Mouse (Mus musculus) kidney, postnatal 0 days (tissue): ENCODE measurements around the gene Tnip1. TPM values are rescaled to one million over a fixed set of nuclear protein-coding genes. Genes with fewer than 3 reads are reported as not detected.
A peak's percentile ranks its signal among the peaks of the same experiment; 100 is the strongest.

Experiments used
- ATAC-seq: fragments of 200-750 bp; cut with Nextera tagmentation; replicated peaks from 2 replicates; pipeline ENCODE4 v1.8.0; 2017; ENCODE audit warnings: low read depth, moderate number of reproducible peaks, moderate TSS enrichment, moderate library complexity; ENCODE audit not compliant: low FRiP score
- DNase-seq: peaks from one replicate; pipeline ENCODE4 v3.0.0-alpha.2; 2016; ENCODE audit warnings: low spot score
- H3K27ac ChIP-seq: fragments of 300-500 bp; sonication (generic); 2 replicates; pipeline ENCODE4 v1.5.1; 2014; ENCODE audit warnings: mild to moderate bottlenecking
- H3K27me3 ChIP-seq: fragments of 300-500 bp; sonication (generic); 2 replicates; pipeline ENCODE4 v1.6.1; 2014; ENCODE audit warnings: low read length, mixed read lengths; ENCODE audit not compliant: insufficient read depth
- H3K36me3 ChIP-seq: fragments of 300-500 bp; sonication (generic); 2 replicates; pipeline ENCODE4 v1.6.1; 2014; ENCODE audit warnings: low read length, mixed read lengths; ENCODE audit not compliant: insufficient read depth
- H3K4me1 ChIP-seq: fragments of 300-500 bp; sonication (generic); replicated peaks from 2 replicates; pipeline ENCODE4 v1.6.1; 2014; ENCODE audit warnings: antibody characterized with exemption, low read length, mixed read lengths; ENCODE audit not compliant: insufficient read depth
- H3K4me2 ChIP-seq: fragments of 300-500 bp; sonication (generic); 2 replicates; pipeline ENCODE4 v1.6.1; 2014; ENCODE audit warnings: mild to moderate bottlenecking, low read length, moderate library complexity, mixed read lengths
- H3K4me3 ChIP-seq: fragments of 300-500 bp; sonication (generic); replicated peaks from 2 replicates; pipeline ENCODE4 v1.5.1; 2014; ENCODE audit warnings: low read depth, low read length
- H3K9ac ChIP-seq: fragments of 300-500 bp; sonication (generic); 2 replicates; pipeline ENCODE4 v1.6.1; 2014; ENCODE audit warnings: low read depth, low read length
- H3K9me3 ChIP-seq: fragments of 300-500 bp; sonication (generic); replicated peaks from 2 replicates; pipeline ENCODE4 v1.6.1; 2016; ENCODE audit warnings: low read length, inconsistent platforms, mixed read lengths
- CTCF ChIP-seq: IDR thresholded peaks from 2 replicates; pipeline ENCODE4 v1.5.1; 2016; ENCODE audit warnings: antibody characterized with exemption, low read depth, mild to moderate bottlenecking, moderate library complexity
- WGBS: fragments of 180-500 bp; shearing (Covaris S2); extraction: QIAGEN DNeasy Blood & Tissue Kit; methylation state at CpG from one replicate; pipeline ENCODE4 v1.1.7; 2014; 5-methylcytosine and 5-hydroxymethylcytosine counted together
- polyA plus RNA-seq: library from polyadenylated mRNA; unstranded; fragments of >200 nt; fragmentation: Nextera tagmentation; extraction: Ambion mirVana; gene quantifications from 2 replicates; pipeline ENCODE4 v1.2.1, GENCODE M21; 2015

Tnip1 gene
- polyA plus RNA-seq, 1 experiment from 2014 or later: 17.5 TPM

- Histone ChIP-seq H3K4me1 (no peaks in the 10 kb centered on the region), H3K4me2 (no peak overlapping the region), H3K9me3 (no peaks in the 10 kb centered on the region), H3K4me3 (no peak overlapping the region), H3K9ac (no peak overlapping the region), H3K27me3 (no peaks in the 10 kb centered on the region), H3K36me3 (0 out of 2 replicates have a peak, but pooled peaks cover under 1% of the 10 kb centered on the region), H3K27ac (no peak overlapping the region)
- ATAC-seq (0 out of 2 replicates have a peak, but pooled peaks have one; percentile 59), DNase-seq (peak; percentile 73)
- 46% methylated on average over 8 of the region's 8 CpGs for WGBS
- no peak for TF ChIP-seq CTCF
Measured at GRCm38 (mm10) chr11:54973481-54974212, 10.9 kb upstream of the Tnip1 start.

- Histone ChIP-seq H3K27me3 (no peaks in the 10 kb centered on the region), H3K4me1 (no peaks in the 10 kb centered on the region), H3K36me3 (no peaks in the 10 kb centered on the region), H3K4me2 (no peak overlapping the region), H3K9ac (no peak overlapping the region), H3K27ac (no peak overlapping the region), H3K4me3 (no peak overlapping the region), H3K9me3 (no peaks in the 10 kb centered on the region)
- no peak for TF ChIP-seq CTCF
- ATAC-seq (no peak), DNase-seq (no peak)
- WGBS: 63% methylated on average over 5 of the region's 6 CpGs
Measured at GRCm38 (mm10) chr11:54972789-54973188, 10.1 kb upstream of the Tnip1 start.

DNA sequence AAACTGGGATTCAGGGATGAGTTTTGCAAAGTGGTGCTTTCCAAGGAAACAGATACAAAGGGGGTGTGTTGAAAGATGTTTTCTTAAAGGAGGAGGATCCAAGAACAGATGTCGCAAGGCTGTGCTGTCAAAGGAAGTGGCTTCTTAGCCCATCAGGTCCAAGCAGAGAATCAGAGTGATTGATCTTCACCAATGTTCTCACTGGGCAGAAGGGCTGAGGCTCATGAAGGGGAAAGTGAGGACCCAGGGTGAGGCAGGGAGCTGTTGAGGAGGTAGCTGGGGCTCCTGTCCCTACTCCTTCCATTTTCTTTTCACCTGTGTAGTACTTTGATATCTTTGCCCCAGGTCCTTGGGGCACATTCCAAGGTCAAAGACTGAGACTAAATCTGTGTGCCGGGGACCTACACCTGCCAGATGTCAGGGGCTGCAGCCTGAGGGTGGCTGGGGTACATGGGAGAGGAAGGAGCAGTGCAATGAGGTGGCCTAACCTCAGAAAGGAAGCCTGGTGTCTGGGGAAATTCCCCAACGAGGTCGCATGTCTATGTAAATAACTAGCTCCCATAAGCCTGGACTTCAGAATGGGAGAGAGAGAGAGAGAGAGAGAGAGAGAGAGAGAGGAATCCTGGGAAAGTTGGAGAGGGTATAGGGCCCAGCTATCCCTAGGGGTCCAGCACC is 9.5 kb upstream of the Tnip1 start:
- 35% methylated on average over 4 of the region's 4 CpGs for WGBS
- Histone ChIP-seq H3K27me3 (no peaks in the 10 kb centered on the region), H3K9me3 (no peaks in the 10 kb centered on the region), H3K4me3 (no peak overlapping the region), H3K4me2 (no peak overlapping the region), H3K36me3 (no peaks in the 10 kb centered on the region), H3K9ac (no peak overlapping the region), H3K27ac (no peak overlapping the region), H3K4me1 (no peaks in the 10 kb centered on the region)
- DNase-seq: no peak
- ATAC-seq: no peak
- no peak for TF ChIP-seq CTCF

- Histone ChIP-seq H3K27me3 (no peaks in the 10 kb centered on the region), H3K9me3 (no peaks in the 10 kb centered on the region), H3K9ac (no peak overlapping the region), H3K36me3 (no peaks in the 10 kb centered on the region), H3K4me3 (no peak overlapping the region), H3K27ac (no peak overlapping the region), H3K4me1 (no peaks in the 10 kb centered on the region), H3K4me2 (no peak overlapping the region)
- WGBS: 64% methylated on average over 8 of the region's 8 CpGs
- DNase-seq (no peak), ATAC-seq (no peak)
- TF ChIP-seq CTCF: no peak
Measured at GRCm38 (mm10) chr11:54971365-54972048, 8.8 kb upstream of the Tnip1 start.

DNA sequence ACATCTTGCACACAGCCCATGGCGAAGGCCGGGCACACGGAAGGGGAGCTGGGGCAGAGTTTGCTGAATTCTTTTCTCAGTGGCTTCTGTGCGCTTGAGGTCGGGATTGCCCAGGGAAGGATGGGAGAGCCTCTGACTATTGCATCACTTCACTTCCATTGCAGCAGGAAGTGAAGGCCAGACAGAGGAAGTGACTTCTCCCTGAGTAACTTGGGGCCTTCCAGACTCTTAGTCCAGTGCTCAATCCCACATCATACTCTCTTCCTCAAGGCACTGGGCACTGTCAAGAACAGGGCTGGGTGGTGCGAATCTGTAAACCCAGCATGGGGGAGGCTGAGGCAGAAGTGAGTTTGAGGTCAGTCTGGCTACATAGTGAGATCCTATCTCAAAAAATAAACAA is 2.5 kb upstream of the Tnip1 start:
- Histone ChIP-seq H3K4me1 (no peaks in the 10 kb centered on the region), H3K4me3 (no peak overlapping the region), H3K27ac (no peak overlapping the region), H3K4me2 (no peak overlapping the region), H3K27me3 (no peaks in the 10 kb centered on the region), H3K36me3 (no peaks in the 10 kb centered on the region), H3K9me3 (no peaks in the 10 kb centered on the region), H3K9ac (no peak overlapping the region)
- DNase-seq (no peak), ATAC-seq (no peak)
- 78% methylated on average over 6 of the region's 6 CpGs for WGBS
- no peak for TF ChIP-seq CTCF

DNA sequence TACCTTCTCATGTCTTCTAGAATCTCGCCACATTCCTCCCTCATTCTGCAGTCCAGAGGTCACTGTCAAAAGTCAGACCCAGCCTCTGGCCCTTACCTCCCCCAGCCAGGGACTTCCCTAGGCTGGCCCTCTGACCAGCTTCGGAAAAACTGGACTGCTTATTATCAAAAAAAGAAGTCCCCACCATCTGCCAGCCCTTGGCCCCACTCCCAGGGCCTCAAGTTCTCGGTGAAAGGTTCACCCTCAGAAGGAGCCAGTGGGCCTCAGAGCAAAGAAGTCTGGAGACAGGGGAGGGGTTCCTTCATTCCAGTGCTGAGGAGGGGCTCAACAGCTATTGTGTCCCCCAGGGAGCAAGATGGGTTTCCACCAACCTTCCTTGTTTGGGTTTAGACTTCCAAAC is 796 bp downstream of the Tnip1 start:
- DNase-seq (no peak), ATAC-seq (no peak)
- Histone ChIP-seq H3K36me3 (no peaks in the 10 kb centered on the region), H3K4me3 (no peak overlapping the region), H3K9ac (no peak overlapping the region), H3K9me3 (no peaks in the 10 kb centered on the region), H3K4me2 (peak overlapping the region; percentile 11; the same call in 1 of the 2 replicates), H3K4me1 (no peaks in the 10 kb centered on the region), H3K27ac (no peak overlapping the region), H3K27me3 (no peaks in the 10 kb centered on the region)
- no peak for TF ChIP-seq CTCF
- WGBS: 64% methylated on average over 3 of the region's 3 CpGs
